Mouse (Mus musculus): ENCODE measurements at regions not wholly inside any gene's neighbourhood (a gene's known extent, or its start where the extent isn't known, plus 50 kb on each side); places are given as distances from the start of the nearest gene placed in this dataset.

DNA sequence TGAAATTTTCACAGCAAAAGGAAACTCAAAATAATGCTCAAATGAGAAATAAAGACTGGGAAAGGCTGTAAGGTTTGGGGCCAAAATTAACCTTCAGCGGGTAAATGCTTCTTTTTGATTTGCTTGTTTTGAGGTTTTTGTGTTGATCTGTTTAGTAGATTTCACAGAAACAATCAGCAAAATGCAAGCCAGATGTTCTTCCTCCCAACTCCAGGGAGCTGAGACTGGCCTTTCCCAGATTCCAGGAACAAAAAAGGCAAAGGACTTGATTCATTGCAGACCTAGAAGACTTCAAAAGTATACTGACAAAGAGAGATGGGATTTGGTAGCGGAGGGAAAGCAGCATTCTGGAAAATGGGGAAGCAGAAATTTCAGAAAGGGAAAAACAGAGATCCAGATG, 153.6 kb upstream of the Serpine2 start:
- TF ChIP-seq EP300 (IDR thresholded peaks at IDR 0.05; ENCODE audit: low read depth in 1 of 2, low read length in 2 of 2), result no peak
- TF ChIP-seq POLR2A (IDR thresholded peaks at IDR 0.05; ENCODE audit: control insufficient read depth in 1 of 2, insufficient read depth in 1 of 2, low read depth in 1 of 2, low read length in 2 of 2, poor library complexity in 1 of 2), result no peak
- TF ChIP-seq HCFC1 (IDR thresholded peaks at IDR 0.05; ENCODE audit: low read depth, low read length), result no peak
- TF ChIP-seq MYC (IDR thresholded peaks at IDR 0.05; ENCODE audit: low read depth, low read length), result no peak

Measured in MEL (cell line).